Mouse (Mus musculus): ENCODE results near the gene Syne1. TPM values are rescaled to one million over a fixed set of nuclear protein-coding genes. Genes with fewer than 3 reads are reported as not detected.

Syne1 gene
- total RNA-seq, 2 experiments from 2014 or later, result 57.9 to 58.8 TPM

- intact Hi-C loops (cut with DNase I), result no loop called here
- no peak for DNase-seq
These were observed 238.8 kb downstream of the Syne1 start for GRCm38 (mm10) chr10:5312437-5312836.

GRCm38 (mm10) chr10:5309961-5310713 lies 241.1 kb downstream of the Syne1 start:
- intact Hi-C loops (cut with DNase I), result no loop called here
- DNase-seq, result peak; percentile 50

- intact Hi-C loops (cut with DNase I), result no loop called here
- no peak for DNase-seq
These were observed 241.9 kb downstream of the Syne1 start for GRCm38 (mm10) chr10:5309398-5309797.

- no peak for DNase-seq
- intact Hi-C loops (cut with DNase I), result no loop called here
These were observed 245.7 kb downstream of the Syne1 start for GRCm38 (mm10) chr10:5305555-5305954.

- DNase-seq, result peak; percentile 47
- intact Hi-C loops (cut with DNase I), result no loop called here
These were observed 255.9 kb downstream of the Syne1 start for GRCm38 (mm10) chr10:5295291-5295891.

GRCm38 (mm10) chr10:5289575-5289909 lies 261.7 kb downstream of the Syne1 start:
- intact Hi-C loops (cut with DNase I), result no loop called here
- DNase-seq, result no peak

GRCm38 (mm10) chr10:5288716-5289574 lies 262.3 kb downstream of the Syne1 start:
- intact Hi-C loops (cut with DNase I), result no loop called here
- peak; percentile 31 for DNase-seq

GRCm38 (mm10) chr10:5288262-5288661 lies 263.0 kb downstream of the Syne1 start:
- DNase-seq, result no peak
- intact Hi-C loops (cut with DNase I), result no loop called here

GRCm38 (mm10) chr10:5275769-5276168 lies 275.5 kb downstream of the Syne1 start:
- no peak for DNase-seq
- intact Hi-C loops (cut with DNase I), result no loop called here

GRCm38 (mm10) chr10:5270641-5271040 lies 280.6 kb downstream of the Syne1 start:
- intact Hi-C loops (cut with DNase I), result no loop called here
- DNase-seq, result no peak

- DNase-seq, result no peak
- intact Hi-C loops (cut with DNase I), result no loop called here
These were observed 286.9 kb downstream of the Syne1 start for GRCm38 (mm10) chr10:5264418-5264817.

- intact Hi-C loops (cut with DNase I), result no loop called here
- DNase-seq, result peak; percentile 8
These were observed 288.6 kb downstream of the Syne1 start for GRCm38 (mm10) chr10:5262636-5263035.

GRCm38 (mm10) chr10:5256686-5257085 lies 294.6 kb downstream of the Syne1 start:
- intact Hi-C loops (cut with DNase I), result no loop called here
- no peak for DNase-seq

- intact Hi-C loops (cut with DNase I), result no loop called here
- no peak for DNase-seq
These were observed 297.5 kb downstream of the Syne1 start for GRCm38 (mm10) chr10:5253752-5254151.

- DNase-seq, result no peak
- intact Hi-C loops (cut with DNase I), result no loop called here
These were observed 300.6 kb downstream of the Syne1 start for GRCm38 (mm10) chr10:5250702-5251101.

- DNase-seq, result no peak
- intact Hi-C loops (cut with DNase I), result no loop called here
These were observed 311.6 kb downstream of the Syne1 start for GRCm38 (mm10) chr10:5239680-5240079.

- DNase-seq, result no peak
- intact Hi-C loops (cut with DNase I), result no loop called here
These were observed 314.4 kb downstream of the Syne1 start for GRCm38 (mm10) chr10:5236926-5237325.

- intact Hi-C loops (cut with DNase I), result no loop called here
- no peak for DNase-seq
These were observed 315.1 kb downstream of the Syne1 start for GRCm38 (mm10) chr10:5236171-5236570.

GRCm38 (mm10) chr10:5234721-5235501 lies 316.4 kb downstream of the Syne1 start:
- intact Hi-C loops (cut with DNase I), result no loop called here

GRCm38 (mm10) chr10:5229129-5229528 lies 322.2 kb downstream of the Syne1 start:
- intact Hi-C loops (cut with DNase I), result no loop called here

More at GRCm38 (mm10) chr10:5234721-5235501, 316.4 kb downstream of the Syne1 start:
- DNase-seq, result no peak

More at GRCm38 (mm10) chr10:5229129-5229528, 322.2 kb downstream of the Syne1 start:
- no peak for DNase-seq

Measured in left cerebral cortex, postnatal 4 days (tissue).